Mouse (Mus musculus) small intestine, adult 2 months (tissue): ENCODE results near the gene Emc6.

Experiments
- CTCF ChIP-seq: fragments of 200-500 bp; IDR thresholded peaks from 2 replicates; pipeline ENCODE4 v1.5.1; 2012; ENCODE audit warnings: low read depth, mild to moderate bottlenecking, control low read depth, inconsistent platforms, low read length, moderate library complexity, mixed read lengths; ENCODE audit not compliant: insufficient replicate concordance, insufficient read length; ENCODE audit errors: extremely low read depth
- POLR2A ChIP-seq: fragments of 200-500 bp; IDR thresholded peaks from 2 replicates; pipeline ENCODE4 v1.6.1; 2012; ENCODE audit warnings: low read depth, mild to moderate bottlenecking, control low read depth, inconsistent platforms, low read length, moderate library complexity

GRCm38 (mm10) chr11:73168071-73168470 is 8.8 kb downstream of the Emc6 start:
- TF ChIP-seq CTCF (no peak), POLR2A (no peak)
